Mouse (Mus musculus) midbrain, postnatal 0 days (tissue): ENCODE measurements at regions not wholly inside any gene's neighbourhood (a gene's known extent, or its start where the extent isn't known, plus 50 kb on each side); places are given as distances from the start of the nearest gene placed in this dataset.
A peak's percentile ranks its signal among the peaks of the same experiment; 100 is the strongest.

ENCODE experiments used
- ATAC-seq: fragments of 200-750 bp; cut with Nextera tagmentation; 2 replicates; pipeline ENCODE4 v1.8.0; 2017; ENCODE audit warnings: moderate number of reproducible peaks, mild to moderate bottlenecking, moderate TSS enrichment, moderate library complexity; ENCODE audit not compliant: low FRiP score
- DNase-seq: peaks from one replicate; pipeline ENCODE4 v3.0.0-alpha.2; 2015; ENCODE audit warnings: low spot score
- H3K27ac ChIP-seq: fragments of 300-500 bp; sonication (generic); 2 replicates; pipeline ENCODE4 v1.5.1; 2014; ENCODE audit warnings: low read depth, mild to moderate bottlenecking, low read length, mixed read lengths
- H3K27me3 ChIP-seq: fragments of 300-500 bp; sonication (generic); 2 replicates; pipeline ENCODE4 v1.6.1; 2014; ENCODE audit warnings: low read length, control low read depth, mixed read lengths; ENCODE audit not compliant: insufficient read depth
- H3K36me3 ChIP-seq: fragments of 300-500 bp; sonication (generic); 2 replicates; pipeline ENCODE4 v1.6.1; 2014; ENCODE audit warnings: low read length, control low read depth, mixed read lengths; ENCODE audit not compliant: insufficient read depth
- H3K4me1 ChIP-seq: fragments of 300-500 bp; sonication (generic); 2 replicates; pipeline ENCODE4 v1.6.1; 2014; ENCODE audit warnings: mild to moderate bottlenecking, control low read depth, antibody characterized with exemption, low read length, mixed read lengths; ENCODE audit not compliant: insufficient read depth
- H3K4me2 ChIP-seq: fragments of 300-500 bp; sonication (generic); 2 replicates; pipeline ENCODE4 v1.6.1; 2014; ENCODE audit warnings: low read depth, mild to moderate bottlenecking, low read length, mixed read lengths; ENCODE audit not compliant: poor library complexity, severe bottlenecking
- H3K4me3 ChIP-seq: fragments of 300-500 bp; sonication (generic); 2 replicates; pipeline ENCODE4 v1.5.1; 2014; ENCODE audit warnings: low read depth, mild to moderate bottlenecking, low read length, moderate library complexity
- H3K9ac ChIP-seq: fragments of 300-500 bp; sonication (generic); replicated peaks from 2 replicates; pipeline ENCODE4 v1.6.1; 2014; ENCODE audit warnings: mild to moderate bottlenecking, low read length, moderate library complexity, mixed read lengths; ENCODE audit not compliant: poor library complexity, severe bottlenecking
- H3K9me3 ChIP-seq: fragments of 300-500 bp; sonication (generic); 2 replicates; pipeline ENCODE4 v1.6.1; 2016; ENCODE audit warnings: low read length, control low read depth
- CTCF ChIP-seq: IDR thresholded peaks from 2 replicates; pipeline ENCODE4 v1.5.1; 2016; ENCODE audit warnings: antibody characterized with exemption, mild to moderate bottlenecking
- WGBS: fragments of 180-500 bp; shearing (Covaris S2); extraction: QIAGEN DNeasy Blood & Tissue Kit; methylation state at CpG from one replicate; pipeline ENCODE4 v1.1.7; 2014; 5-methylcytosine and 5-hydroxymethylcytosine counted together

- ATAC-seq (peak; percentile 90), DNase-seq (no peak)
- Histone ChIP-seq H3K27me3 (no peaks in the 10 kb centered on the region), H3K27ac (no peak overlapping the region), H3K4me3 (no peak overlapping the region), H3K4me2 (no peak overlapping the region), H3K9me3 (no peaks in the 10 kb centered on the region), H3K9ac (no peak overlapping the region), H3K4me1 (peaks cover 5% of the 10 kb centered on the region; the same call in 1 of the 2 replicates), H3K36me3 (no peaks in the 10 kb centered on the region)
- TF ChIP-seq CTCF = no peak
- 8% methylated on average over 5 of the region's 5 CpGs for WGBS
These were observed 131.6 kb upstream of the Klf4 start for GRCm38 (mm10) chr4:55663856-55664255.

- DNase-seq = no peak
- Histone ChIP-seq H3K36me3 (no peaks in the 10 kb centered on the region), H3K9me3 (no peaks in the 10 kb centered on the region), H3K9ac (no peak overlapping the region), H3K4me1 (peaks cover 5% of the 10 kb centered on the region; the same call in 1 of the 2 replicates), H3K4me3 (no peak overlapping the region), H3K4me2 (no peak overlapping the region), H3K27me3 (no peaks in the 10 kb centered on the region), H3K27ac (no peak overlapping the region)
- 87% methylated on average over 5 of the region's 5 CpGs for WGBS
- ATAC-seq = no peak
- TF ChIP-seq CTCF = no peak
These were observed 129.8 kb upstream of the Klf4 start for GRCm38 (mm10) chr4:55662041-55662440.

- ATAC-seq = no peak
- H3K4me3 ChIP-seq = no peak overlapping the region
- no peak overlapping the region for H3K9ac ChIP-seq
- no peaks in the 10 kb centered on the region for H3K27me3 ChIP-seq
- no peak for TF ChIP-seq CTCF
- H3K36me3 ChIP-seq = no peaks in the 10 kb centered on the region
- WGBS = 97% methylated on average over 6 of the region's 6 CpGs
- peaks cover 5% of the 10 kb centered on the region; the same call in 1 of the 2 replicates for H3K4me1 ChIP-seq
- no peak overlapping the region for H3K27ac ChIP-seq
- no peak for DNase-seq
- H3K4me2 ChIP-seq = no peak overlapping the region
- no peaks in the 10 kb centered on the region for H3K9me3 ChIP-seq
These were observed 126.6 kb upstream of the Klf4 start for GRCm38 (mm10) chr4:55658904-55659303.

GRCm38 (mm10) chr4:55655329-55655728 lies 123.1 kb upstream of the Klf4 start:
- Histone ChIP-seq H3K9ac (no peak overlapping the region), H3K9me3 (no peaks in the 10 kb centered on the region), H3K4me1 (peaks cover 6% of the 10 kb centered on the region; the same call in 1 of the 2 replicates), H3K4me2 (no peak overlapping the region), H3K36me3 (no peaks in the 10 kb centered on the region), H3K27me3 (no peaks in the 10 kb centered on the region), H3K27ac (no peak overlapping the region), H3K4me3 (no peak overlapping the region)
- WGBS = 96% methylated on average over 2 of the region's 2 CpGs
- TF ChIP-seq CTCF = no peak
- no peak for DNase-seq
- ATAC-seq = no peak

- no peak for DNase-seq
- no peaks in the 10 kb centered on the region for H3K9me3 ChIP-seq
- H3K27ac ChIP-seq = no peak overlapping the region
- H3K4me2 ChIP-seq = no peak overlapping the region
- no peak for ATAC-seq
- no peak overlapping the region for H3K4me3 ChIP-seq
- H3K4me1 ChIP-seq = peaks cover 10% of the 10 kb centered on the region; the same call in 1 of the 2 replicates
- no peak for TF ChIP-seq CTCF
- H3K36me3 ChIP-seq = no peaks in the 10 kb centered on the region
- no peak overlapping the region for H3K9ac ChIP-seq
- 76% methylated on average over 5 of the region's 5 CpGs for WGBS
- no peaks in the 10 kb centered on the region for H3K27me3 ChIP-seq
These were observed 120.4 kb upstream of the Klf4 start for GRCm38 (mm10) chr4:55652628-55653027.

- Histone ChIP-seq H3K9me3 (no peaks in the 10 kb centered on the region), H3K4me2 (peak overlapping the region; percentile 70), H3K27me3 (no peaks in the 10 kb centered on the region), H3K27ac (peak overlapping the region; percentile 88), H3K9ac (peak overlapping the region; percentile 77), H3K36me3 (no peaks in the 10 kb centered on the region), H3K4me3 (peak overlapping the region; percentile 58), H3K4me1 (peaks cover 10% of the 10 kb centered on the region; the same call in 1 of the 2 replicates)
- peak; percentile 57 for TF ChIP-seq CTCF
- peak; percentile 25; the same call in 1 of the 2 replicates for ATAC-seq
- 17% methylated on average over 12 of the region's 12 CpGs for WGBS
- peak; percentile 69 for DNase-seq
These were observed 119.6 kb upstream of the Klf4 start for GRCm38 (mm10) chr4:55651811-55652410.
